Mouse (Mus musculus) E14TG2a.4 (cell line): ENCODE measurements around the gene Atl2.

Experiments used
- CTCF ChIP-seq: conservative IDR thresholded peaks from 2 replicates; pipeline ENCODE4 v1.5.1; 2014; ENCODE audit warnings: low read length
- POU5F1 ChIP-seq: IDR thresholded peaks from 2 replicates; pipeline ENCODE4 v1.6.1; 2014; ENCODE audit warnings: low read length, borderline replicate concordance

DNA sequence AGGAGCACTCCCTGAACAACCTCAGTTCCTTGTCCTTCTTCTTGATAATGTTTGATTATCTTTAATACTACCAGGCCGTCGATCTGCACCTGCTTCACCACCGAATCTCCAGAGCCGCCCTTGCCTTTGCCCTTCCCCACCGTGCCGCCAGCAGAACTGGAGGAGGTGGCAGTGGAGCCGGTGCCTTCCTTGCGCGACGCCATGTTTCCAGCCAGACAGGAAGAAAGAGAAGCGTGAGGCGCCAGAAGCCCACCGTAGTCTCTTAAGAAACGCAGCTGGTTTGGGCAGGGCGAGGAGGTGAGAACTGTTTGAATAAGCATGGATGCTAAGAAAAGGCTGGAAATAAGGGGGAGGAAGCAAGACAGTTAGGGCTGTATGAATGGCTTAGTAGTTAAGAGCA, 38.4 kb upstream of the Atl2 start:
- TF ChIP-seq CTCF (no peak), POU5F1 (no peak)
